Mouse (Mus musculus) midbrain, embryonic 11.5 days (tissue): ENCODE data around the gene Olfr1339. TPM values are rescaled to one million over a fixed set of nuclear protein-coding genes. Genes with fewer than 3 reads are reported as not detected.

Source experiments
- ATAC-seq: fragments of 200-750 bp; cut with Nextera tagmentation; 2 replicates; pipeline ENCODE4 v1.8.0; 2017; ENCODE audit warnings: moderate TSS enrichment, moderate library complexity; ENCODE audit not compliant: low FRiP score
- DNase-seq: peaks from one replicate; pipeline ENCODE4 v3.0.0; 2015; ENCODE audit warnings: low spot score; ENCODE audit errors: missing footprints
- H3K27ac ChIP-seq: fragments of 300-500 bp; sonication (generic); 2 replicates; pipeline ENCODE4 v1.5.1; 2014; ENCODE audit warnings: low read depth, low read length
- H3K27me3 ChIP-seq: fragments of 300-500 bp; sonication (generic); 2 replicates; pipeline ENCODE4 v1.6.1; 2014; ENCODE audit warnings: mild to moderate bottlenecking, low read length, moderate library complexity, mixed read lengths; ENCODE audit not compliant: control insufficient read depth, insufficient read depth
- H3K36me3 ChIP-seq: fragments of 300-500 bp; sonication (generic); 2 replicates; pipeline ENCODE4 v1.6.1; 2014; ENCODE audit warnings: mild to moderate bottlenecking, low read length, moderate library complexity, mixed read lengths; ENCODE audit not compliant: control insufficient read depth, insufficient read depth
- H3K4me1 ChIP-seq: fragments of 300-500 bp; sonication (generic); 2 replicates; pipeline ENCODE4 v1.6.1; 2014; ENCODE audit warnings: low read length; ENCODE audit not compliant: control insufficient read depth, insufficient read depth
- H3K4me2 ChIP-seq: fragments of 300-500 bp; sonication (generic); 2 replicates; pipeline ENCODE4 v1.6.1; 2014; ENCODE audit warnings: mild to moderate bottlenecking, moderate library complexity
- H3K4me3 ChIP-seq: fragments of 300-500 bp; sonication (generic); 2 replicates; pipeline ENCODE4 v1.5.1; 2014; ENCODE audit warnings: low read depth, low read length
- H3K9ac ChIP-seq: fragments of 300-500 bp; sonication (generic); 2 replicates; pipeline ENCODE4 v1.6.1; 2014; ENCODE audit warnings: low read length
- H3K9me3 ChIP-seq: fragments of 300-500 bp; sonication (generic); 2 replicates; pipeline ENCODE4 v1.6.1; 2016; ENCODE audit warnings: low read length; ENCODE audit not compliant: control insufficient read depth
- WGBS: fragments of 180-500 bp; shearing (Covaris S2); extraction: QIAGEN DNeasy Blood & Tissue Kit; methylation state at CpG from one replicate; pipeline ENCODE4 v1.1.7; 2014; 5-methylcytosine and 5-hydroxymethylcytosine counted together
- polyA plus RNA-seq: library from polyadenylated mRNA; unstranded; fragments of >200 nt; fragmentation: Nextera tagmentation; extraction: Ambion mirVana; gene quantifications from 2 replicates; pipeline ENCODE4 v1.2.1, GENCODE M21; 2014

Gene Olfr1339
- not detected in 2 replicates for polyA plus RNA-seq

GRCm38 (mm10) chr4:118731875-118732274 lies at the start of gene Olfr1339:
TSS of gene Olfr1339 (plus strand) at chr4:118732175.
- ATAC-seq (no peak), DNase-seq (no peak)
- 93% methylated on average over 1 of the region's 1 CpGs for WGBS
- Histone ChIP-seq H3K27ac (no peak within 1 kb of the TSS), H3K9ac (no peak within 1 kb of the TSS), H3K4me1 (no peaks in the 10 kb centered on the region), H3K4me2 (no peak within 1 kb of the TSS), H3K36me3 (no peaks in the 10 kb centered on the region), H3K4me3 (no peak within 1 kb of the TSS), H3K27me3 (no peaks in the 10 kb centered on the region), H3K9me3 (no peaks in the 10 kb centered on the region)

- Histone ChIP-seq H3K27me3 (no peaks in the 10 kb centered on the region), H3K27ac (no peak overlapping the region), H3K4me1 (no peaks in the 10 kb centered on the region), H3K9me3 (no peaks in the 10 kb centered on the region), H3K9ac (no peak overlapping the region), H3K4me3 (no peak overlapping the region), H3K4me2 (no peak overlapping the region), H3K36me3 (no peaks in the 10 kb centered on the region)
- ATAC-seq = no peak
- WGBS = 74% methylated on average over 2 of the region's 2 CpGs
- DNase-seq = no peak
Observed at GRCm38 (mm10) chr4:118687086-118687485, 44.9 kb upstream of the Olfr1339 start.

- no peak within 1 kb of the TSS for H3K4me2 ChIP-seq
- no peaks in the 10 kb centered on the region for H3K9me3 ChIP-seq
- H3K27me3 ChIP-seq = no peaks in the 10 kb centered on the region
- no peak within 1 kb of the TSS for H3K4me3 ChIP-seq
- no peaks in the 10 kb centered on the region for H3K4me1 ChIP-seq
- H3K36me3 ChIP-seq = no peaks in the 10 kb centered on the region
- DNase-seq (no peak), ATAC-seq (no peak)
- 54% methylated on average over 12 of the region's 12 CpGs for WGBS
- H3K9ac ChIP-seq = no peak within 1 kb of the TSS
- no peak within 1 kb of the TSS for H3K27ac ChIP-seq
Observed at GRCm38 (mm10) chr4:118692412-118692973, 39.5 kb upstream of the Olfr1339 start, which contains the start of gene Olfr1342. TSS of gene Olfr1342 (minus strand) at chr4:118692756.

DNA sequence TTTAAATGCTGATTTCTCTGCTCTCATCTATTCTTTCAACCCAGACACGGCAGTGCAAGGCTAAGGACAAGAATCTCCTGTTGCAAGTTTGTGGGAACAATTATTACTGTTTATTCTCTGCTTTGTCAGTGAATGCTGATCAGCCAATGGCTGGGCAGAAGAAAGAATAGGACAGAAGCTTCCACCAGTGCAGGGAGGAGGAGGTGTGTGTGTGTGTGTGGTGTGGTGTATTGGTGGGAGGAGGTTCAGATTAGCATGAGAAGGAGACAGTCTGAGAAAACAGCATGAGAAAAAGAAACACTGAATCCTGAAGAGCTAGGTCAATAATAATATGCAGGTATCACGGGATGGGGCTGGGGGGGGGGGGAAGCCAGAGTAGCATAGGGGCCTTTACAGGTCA lies 38.2 kb upstream of the Olfr1339 start:
- Histone ChIP-seq H3K9me3 (no peaks in the 10 kb centered on the region), H3K4me3 (no peak overlapping the region), H3K27me3 (no peaks in the 10 kb centered on the region), H3K4me1 (no peaks in the 10 kb centered on the region), H3K36me3 (no peaks in the 10 kb centered on the region), H3K4me2 (no peak overlapping the region), H3K27ac (no peak overlapping the region), H3K9ac (no peak overlapping the region)
- 59% methylated on average over 2 of the region's 2 CpGs for WGBS
- DNase-seq (no peak), ATAC-seq (no peak)

GRCm38 (mm10) chr4:118703223-118703622 lies 28.8 kb upstream of the Olfr1339 start, which contains the start of gene Olfr1341:
TSS of gene Olfr1341 (plus strand) at chr4:118703523.
- H3K4me3 ChIP-seq = no peak within 1 kb of the TSS
- DNase-seq (no peak), ATAC-seq (no peak)
- H3K9ac ChIP-seq = no peak within 1 kb of the TSS
- no peak within 1 kb of the TSS for H3K27ac ChIP-seq
- H3K4me2 ChIP-seq = no peak within 1 kb of the TSS
- H3K4me1 ChIP-seq = no peaks in the 10 kb centered on the region
- 83% methylated on average over 3 of the region's 3 CpGs for WGBS
- no peaks in the 10 kb centered on the region for H3K27me3 ChIP-seq
- no peaks in the 10 kb centered on the region for H3K36me3 ChIP-seq
- H3K9me3 ChIP-seq = no peaks in the 10 kb centered on the region

- ATAC-seq = no peak
- H3K27me3 ChIP-seq = no peaks in the 10 kb centered on the region
- H3K4me3 ChIP-seq = no peak overlapping the region
- 84% methylated on average over 5 of the region's 5 CpGs for WGBS
- H3K4me2 ChIP-seq = no peak overlapping the region
- H3K9me3 ChIP-seq = no peaks in the 10 kb centered on the region
- no peaks in the 10 kb centered on the region for H3K4me1 ChIP-seq
- DNase-seq = no peak
- H3K36me3 ChIP-seq = no peaks in the 10 kb centered on the region
- no peak overlapping the region for H3K9ac ChIP-seq
- H3K27ac ChIP-seq = no peak overlapping the region
Observed at GRCm38 (mm10) chr4:118708086-118708485, 23.9 kb upstream of the Olfr1339 start.

DNA sequence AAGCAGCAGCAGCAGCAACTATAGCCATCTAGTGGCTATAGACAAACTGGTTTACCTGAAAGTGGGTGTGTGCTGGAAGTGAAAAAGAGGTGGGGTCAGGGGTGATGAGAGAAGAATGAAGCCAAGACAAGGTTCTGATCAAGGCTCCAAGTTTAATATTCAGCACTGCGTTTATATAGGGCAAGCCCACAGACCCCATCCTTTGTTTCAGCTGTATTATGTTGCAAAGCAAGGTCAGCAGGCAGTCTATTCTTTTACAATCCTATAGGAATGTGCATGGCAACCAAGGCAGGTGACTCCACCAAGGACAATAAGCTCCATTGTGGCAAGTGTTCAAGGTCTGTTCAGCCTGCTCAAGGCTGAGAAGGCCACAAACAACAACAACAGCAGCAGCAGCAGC lies 20.3 kb upstream of the Olfr1339 start:
- ATAC-seq (no peak), DNase-seq (no peak)
- Histone ChIP-seq H3K4me3 (no peak overlapping the region), H3K4me2 (no peak overlapping the region), H3K27me3 (no peaks in the 10 kb centered on the region), H3K9me3 (no peaks in the 10 kb centered on the region), H3K4me1 (no peaks in the 10 kb centered on the region), H3K27ac (no peak overlapping the region), H3K9ac (no peak overlapping the region), H3K36me3 (no peaks in the 10 kb centered on the region)
- WGBS = 22% methylated on average over 1 of the region's 1 CpGs

DNA sequence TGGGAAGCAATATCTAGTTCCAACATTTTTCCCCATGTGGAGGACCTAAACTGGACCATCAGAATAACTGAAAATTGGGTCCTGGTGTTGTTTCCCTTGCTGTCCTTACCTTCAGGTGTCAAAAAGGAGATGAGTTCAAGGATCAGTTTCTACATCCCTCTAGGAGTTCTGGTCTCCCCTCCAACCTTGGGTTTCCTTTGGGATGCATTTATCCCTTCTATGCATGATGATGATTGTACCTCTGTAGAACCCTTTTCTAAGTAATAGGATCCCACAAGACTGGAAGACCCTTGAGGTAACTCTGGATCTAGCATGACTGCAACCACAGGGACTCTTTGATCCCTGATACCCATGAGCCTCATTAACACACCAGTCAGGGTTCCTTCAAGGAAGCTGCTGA lies 12.1 kb upstream of the Olfr1339 start, which contains the start of gene Olfr1340:
Gene Olfr1340, plus strand, starts transcription at position 301 of the 400 bp plus-strand sequence.
- ATAC-seq = no peak
- Histone ChIP-seq H3K9ac (no peak within 1 kb of the TSS), H3K4me2 (no peak within 1 kb of the TSS), H3K4me1 (no peaks in the 10 kb centered on the region), H3K4me3 (no peak within 1 kb of the TSS), H3K36me3 (no peaks in the 10 kb centered on the region), H3K27me3 (no peaks in the 10 kb centered on the region), H3K27ac (no peak within 1 kb of the TSS), H3K9me3 (no peaks in the 10 kb centered on the region)
- no peak for DNase-seq

- Histone ChIP-seq H3K4me1 (no peaks in the 10 kb centered on the region), H3K9me3 (no peaks in the 10 kb centered on the region), H3K36me3 (no peaks in the 10 kb centered on the region), H3K27me3 (no peaks in the 10 kb centered on the region), H3K4me3 (no peak overlapping the region), H3K4me2 (no peak overlapping the region), H3K9ac (no peak overlapping the region), H3K27ac (no peak overlapping the region)
- 54% methylated on average over 10 of the region's 10 CpGs for WGBS
- ATAC-seq (no peak), DNase-seq (no peak)
Observed at GRCm38 (mm10) chr4:118721742-118722483, 10.1 kb upstream of the Olfr1339 start.
